13 mouse cellular contexts compared by ENCODE assay signal in the genomic region with DNA sequence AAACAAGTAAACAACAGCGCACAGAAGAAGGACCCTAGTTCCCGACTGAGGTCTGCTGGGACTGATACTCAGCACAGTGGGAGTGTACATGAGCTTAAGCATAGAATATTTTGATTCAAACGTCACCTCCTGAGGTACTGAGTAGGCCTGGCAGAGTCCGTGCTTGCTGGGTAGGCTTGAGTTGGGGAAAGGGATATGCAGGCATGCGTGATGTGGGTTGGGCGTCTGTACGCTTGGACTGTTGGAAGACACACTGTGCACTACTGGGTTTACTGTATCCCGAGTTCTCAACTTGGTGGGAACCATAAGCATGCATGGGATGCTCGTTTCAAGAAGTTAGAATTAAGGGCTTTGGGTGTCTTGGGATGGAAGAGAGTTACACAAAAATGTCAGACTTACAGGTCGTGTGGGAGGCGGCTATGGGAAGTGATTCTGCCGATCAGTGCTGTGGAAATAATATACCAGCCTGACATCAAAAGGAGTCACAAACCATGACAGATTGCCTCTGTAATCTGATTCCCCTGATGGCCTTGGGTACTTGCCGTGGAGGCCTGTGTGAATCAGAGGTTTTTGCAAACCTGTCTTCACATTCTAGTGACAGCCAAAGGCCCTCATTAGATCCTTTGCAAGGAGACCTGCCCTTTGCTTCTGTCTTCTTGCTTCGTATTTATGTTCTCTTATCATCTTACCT.
DNase-seq lines count a peak whose midpoint lies in the region; ATAC-seq and TF ChIP-seq lines count a peak whose summit lies in the region.
"Had no signal": no experiment of that assay in that cellular context is flagged by ENCODE, and none has a peak within 500 bp of the region (broad histone marks: within the 10 kb centered on the region; RNA-seq: fewer than 3 reads in every experiment).

No protein-coding gene starts in this region.

- H3K27ac ChIP-seq in hindbrain, embryonic 10.5 days = 0 out of 2 replicates have a peak overlapping the region, but pooled peaks have one; percentile 37
- no peak overlapping the region for H3K27ac ChIP-seq in hindbrain, embryonic 16.5 days (ENCODE audit: low read depth, low read length)
- H3K27ac ChIP-seq in embryonic facial prominence, embryonic 10.5 days (replicated peaks) = 0 out of 2 replicates have a peak overlapping the region, but pooled peaks have one; percentile 54
- 0 out of 2 replicates have a peak overlapping the region, but pooled peaks have one; percentile 14 for H3K27ac ChIP-seq in intestine, embryonic 16.5 days (ENCODE audit: low read length)
- H3K27ac ChIP-seq: embryonic facial prominence, embryonic 13.5 days; limb, embryonic 10.5 days had no signal

- no peak for TF ChIP-seq POLR2A in lung, adult 2 months (IDR thresholded peaks at IDR 0.05; ENCODE audit: borderline replicate concordance, extremely low read depth, low read depth, low read length)

- H3K4me3 ChIP-seq in hindbrain, embryonic 10.5 days = no peak overlapping the region
- no peak overlapping the region for H3K4me3 ChIP-seq in hindbrain, embryonic 16.5 days (ENCODE audit: low read length)
- no peak overlapping the region for H3K4me3 ChIP-seq in embryonic facial prominence, embryonic 10.5 days
- H3K4me3 ChIP-seq in intestine, embryonic 16.5 days (ENCODE audit: low read length) = no peak overlapping the region
- no peak overlapping the region for H3K4me3 ChIP-seq in lung, adult 2 months (replicated peaks; ENCODE audit: extremely low read depth, low read depth, low read length)
- H3K4me3 ChIP-seq: embryonic facial prominence, embryonic 13.5 days; limb, embryonic 10.5 days had no signal

- no peak overlapping the region for H3K9ac ChIP-seq in hindbrain, embryonic 16.5 days (ENCODE audit: low read depth, low read length)
- H3K9ac ChIP-seq in intestine, embryonic 16.5 days (ENCODE audit: low read depth, low read length) = no peak overlapping the region
- H3K9ac ChIP-seq: embryonic facial prominence, embryonic 13.5 days had no signal

- 63% methylated on average over 14 of the region's 14 CpGs for WGBS in hindbrain, embryonic 10.5 days
- WGBS in hindbrain, embryonic 16.5 days = 62% methylated on average over 14 of the region's 14 CpGs
- WGBS in embryonic facial prominence, embryonic 10.5 days = 59% methylated on average over 14 of the region's 14 CpGs
- WGBS in intestine, embryonic 16.5 days = 61% methylated on average over 14 of the region's 14 CpGs
- WGBS in lung, adult 2 months = 79% methylated on average over 14 of the region's 14 CpGs

- no peaks in the 10 kb centered on the region for H3K27me3 ChIP-seq in hindbrain, embryonic 10.5 days (ENCODE audit: insufficient read depth, poor library complexity, severe bottlenecking)
- no peaks in the 10 kb centered on the region for H3K27me3 ChIP-seq in hindbrain, embryonic 16.5 days (replicated peaks; ENCODE audit: control insufficient read depth, insufficient read depth, low read length)
- H3K27me3 ChIP-seq in embryonic facial prominence, embryonic 10.5 days (replicated peaks; ENCODE audit: low read depth, poor library complexity, severe bottlenecking) = no peaks in the 10 kb centered on the region
- H3K27me3 ChIP-seq in intestine, embryonic 16.5 days (replicated peaks; ENCODE audit: control insufficient read depth, insufficient read depth, low read length) = no peaks in the 10 kb centered on the region
- H3K27me3 ChIP-seq: CH12.LX; embryonic facial prominence, embryonic 13.5 days; megakaryocyte, embryonic 14.5 days had no signal

- TF ChIP-seq CTCF in lung, adult 2 months (IDR thresholded peaks at IDR 0.05; ENCODE audit: insufficient read depth, low read length) = no peak

- H3K4me2 ChIP-seq in hindbrain, embryonic 16.5 days (ENCODE audit: low read length) = no peak overlapping the region
- H3K4me2 ChIP-seq in intestine, embryonic 16.5 days (ENCODE audit: low read depth, low read length) = no peak overlapping the region
- H3K4me2 ChIP-seq: embryonic facial prominence, embryonic 13.5 days had no signal

- ATAC-seq in hindbrain, embryonic 16.5 days = no peak
- no peak; the same call in 1 of the 2 replicates for ATAC-seq in intestine, embryonic 16.5 days

- peaks cover 6% of the 10 kb centered on the region for H3K36me3 ChIP-seq in hindbrain, embryonic 10.5 days
- no peaks in the 10 kb centered on the region for H3K36me3 ChIP-seq in hindbrain, embryonic 16.5 days (ENCODE audit: control insufficient read depth, insufficient read depth, low read length)
- peaks cover 8% of the 10 kb centered on the region for H3K36me3 ChIP-seq in embryonic facial prominence, embryonic 10.5 days (replicated peaks)
- no peaks in the 10 kb centered on the region for H3K36me3 ChIP-seq in intestine, embryonic 16.5 days (ENCODE audit: control insufficient read depth, insufficient read depth, low read length)
- H3K36me3 ChIP-seq: embryonic facial prominence, embryonic 13.5 days had no signal

- H3K9me3 ChIP-seq in hindbrain, embryonic 10.5 days = no peaks in the 10 kb centered on the region
- H3K9me3 ChIP-seq in hindbrain, embryonic 16.5 days (ENCODE audit: control insufficient read depth, low read length) = no peaks in the 10 kb centered on the region
- H3K9me3 ChIP-seq in embryonic facial prominence, embryonic 10.5 days = 0 out of 2 replicates have a peak, but pooled peaks cover 4% of the 10 kb centered on the region
- H3K9me3 ChIP-seq in intestine, embryonic 16.5 days (ENCODE audit: control insufficient read depth, low read length) = no peaks in the 10 kb centered on the region
- H3K9me3 ChIP-seq: embryonic facial prominence, embryonic 13.5 days; limb, embryonic 10.5 days; megakaryocyte, embryonic 14.5 days had no signal

- H3K4me1 ChIP-seq in hindbrain, embryonic 10.5 days (replicated peaks) = peaks cover 70% of the 10 kb centered on the region
- peaks cover 22% of the 10 kb centered on the region for H3K4me1 ChIP-seq in hindbrain, embryonic 16.5 days (ENCODE audit: control insufficient read depth, insufficient read depth, low read depth, low read length)
- H3K4me1 ChIP-seq in embryonic facial prominence, embryonic 10.5 days = peaks cover 76% of the 10 kb centered on the region
- H3K4me1 ChIP-seq in intestine, embryonic 16.5 days (ENCODE audit: control insufficient read depth, insufficient read depth, low read length) = peaks cover 30% of the 10 kb centered on the region
- H3K4me1 ChIP-seq in lung, adult 2 months (ENCODE audit: control insufficient read depth, insufficient read depth, low read length) = peaks cover 2% of the 10 kb centered on the region; the same call in 1 of the 2 replicates

- DNase-seq in hindbrain, embryonic 10.5 days (ENCODE audit: low spot score) = no peak
- DNase-seq in CD4-positive, CD25-positive, alpha-beta regulatory T cell, adult 2 months (ENCODE audit: low read depth, low spot score) = peak; percentile 58
- DNase-seq in embryonic facial prominence, embryonic 10.5 days (ENCODE audit: low spot score) = peak; percentile 27
- DNase-seq in cerebellum, adult 11-12 months = no peak
- no peak for DNase-seq in lung, adult 2 months
- DNase-seq in urinary bladder, postnatal 36 days (ENCODE audit: low spot score in 2 of 2) = no peak
- DNase-seq: right cerebral cortex, postnatal 4 days had no signal

Comparison
In these comparisons a context has a peak if more than half of its experiments do, and no peak if none do; other contexts are left out.
1. DNase-seq: peak in CD4-positive, CD25-positive, alpha-beta regulatory T cell, adult 2 months (single experiment) and embryonic facial prominence, embryonic 10.5 days (single experiment); none in hindbrain, embryonic 10.5 days (single experiment), cerebellum, adult 11-12 months (single experiment), lung, adult 2 months (single experiment) and urinary bladder, postnatal 36 days (0 of 2).